Mouse (Mus musculus): ENCODE results near the gene Swi5. TPM values are rescaled to one million over a fixed set of nuclear protein-coding genes. Genes with fewer than 3 reads are reported as not detected.

Swi5 gene
- total and polyA plus RNA-seq, 2 experiments from 2014 or later: 375 to 463 TPM

DNA sequence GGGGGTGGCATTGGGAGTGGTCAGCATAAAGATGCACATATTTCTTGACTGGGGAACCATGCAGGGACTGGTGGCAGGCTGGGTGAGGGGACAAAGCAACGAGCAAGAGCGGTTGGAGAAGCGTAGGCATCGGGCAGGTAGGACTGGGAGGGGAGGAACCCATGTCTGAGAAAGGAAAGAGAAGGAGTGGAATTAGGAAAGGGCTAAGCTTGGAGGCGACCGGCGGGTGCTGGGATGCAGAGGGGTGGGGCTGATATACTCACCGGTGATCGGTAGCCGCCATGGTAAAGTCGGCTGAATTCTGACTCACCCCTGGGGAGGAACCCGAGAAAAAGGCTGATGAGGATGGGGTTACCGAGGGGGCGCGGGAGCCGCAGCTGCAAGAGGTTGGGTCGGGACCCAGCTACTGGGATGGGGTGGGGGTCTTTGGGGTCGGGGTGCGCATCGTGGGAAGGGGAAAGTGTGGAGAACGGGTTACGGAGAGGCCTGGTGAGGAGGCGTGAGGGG is 488 bp downstream of the Swi5 start, which contains the start of gene Golga2:
Golga2 (plus strand) TSS at position 51 of the 507 bp plus-strand sequence.
- H3K4me2 ChIP-seq (ENCODE audit: low read depth, low read length, poor library complexity, severe bottlenecking): peak within 1 kb of the TSS; percentile 73
- H3K4me1 ChIP-seq (ENCODE audit: insufficient read depth, low read length): peaks cover 11% of the 10 kb centered on the region; the same call in 1 of the 2 replicates
- no peaks in the 10 kb centered on the region for H3K27me3 ChIP-seq (ENCODE audit: insufficient read depth, low read length)
- peaks cover 15% of the 10 kb centered on the region for H3K36me3 ChIP-seq (ENCODE audit: insufficient read depth, low read length)
- ATAC-seq (ENCODE audit: low FRiP score) (peak; percentile 31), DNase-seq (ENCODE audit: low spot score) (no peak)
- H3K4me3 ChIP-seq (ENCODE audit: low read depth, low read length): peak within 1 kb of the TSS; percentile 77
- no peak for TF ChIP-seq CTCF (IDR thresholded peaks at IDR 0.05)
- WGBS: under 1% methylated on average over 23 of the region's 23 CpGs
- peak within 1 kb of the TSS; percentile 80 for H3K27ac ChIP-seq (ENCODE audit: low read depth, low read length)
- peak within 1 kb of the TSS; percentile 93 for H3K9ac ChIP-seq (replicated peaks; ENCODE audit: low read length, poor library complexity, severe bottlenecking)
- no peaks in the 10 kb centered on the region for H3K9me3 ChIP-seq (ENCODE audit: low read length)

DNA sequence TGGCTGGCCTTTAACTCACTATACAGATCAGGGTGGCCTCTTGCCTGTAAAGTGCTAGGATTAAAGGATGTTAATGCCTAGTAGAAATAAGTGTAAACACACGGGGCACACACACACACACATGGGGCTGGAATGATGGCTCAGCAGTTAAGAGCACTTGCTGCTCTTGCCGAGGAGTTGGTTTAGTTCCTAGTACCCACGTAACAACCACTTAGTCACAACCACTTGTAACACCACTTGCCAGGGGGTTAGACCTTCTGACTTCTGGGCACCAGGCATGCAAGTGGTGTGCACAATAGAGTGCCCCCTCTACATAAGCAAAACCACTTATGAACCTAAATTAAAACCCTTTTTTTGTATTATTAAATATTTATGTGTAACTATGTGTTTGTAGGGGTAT is 3.9 kb downstream of the Swi5 start:
- no peak for TF ChIP-seq CTCF (IDR thresholded peaks at IDR 0.05)
- ATAC-seq (ENCODE audit: low FRiP score) (no peak), DNase-seq (ENCODE audit: low spot score) (no peak)
- no peaks in the 10 kb centered on the region for H3K27me3 ChIP-seq (ENCODE audit: insufficient read depth, low read length)
- no peaks in the 10 kb centered on the region for H3K9me3 ChIP-seq (ENCODE audit: low read length)
- no peak overlapping the region for H3K4me3 ChIP-seq (ENCODE audit: low read depth, low read length)
- H3K4me2 ChIP-seq (ENCODE audit: low read depth, low read length, poor library complexity, severe bottlenecking): no peak overlapping the region
- H3K9ac ChIP-seq (replicated peaks; ENCODE audit: low read length, poor library complexity, severe bottlenecking): no peak overlapping the region
- peaks cover 8% of the 10 kb centered on the region; the same call in 1 of the 2 replicates for H3K4me1 ChIP-seq (ENCODE audit: insufficient read depth, low read length)
- WGBS: 95% methylated on average over 3 of the region's 3 CpGs
- peaks cover 29% of the 10 kb centered on the region for H3K36me3 ChIP-seq (ENCODE audit: insufficient read depth, low read length)
- no peak overlapping the region for H3K27ac ChIP-seq (ENCODE audit: low read depth, low read length)

DNA sequence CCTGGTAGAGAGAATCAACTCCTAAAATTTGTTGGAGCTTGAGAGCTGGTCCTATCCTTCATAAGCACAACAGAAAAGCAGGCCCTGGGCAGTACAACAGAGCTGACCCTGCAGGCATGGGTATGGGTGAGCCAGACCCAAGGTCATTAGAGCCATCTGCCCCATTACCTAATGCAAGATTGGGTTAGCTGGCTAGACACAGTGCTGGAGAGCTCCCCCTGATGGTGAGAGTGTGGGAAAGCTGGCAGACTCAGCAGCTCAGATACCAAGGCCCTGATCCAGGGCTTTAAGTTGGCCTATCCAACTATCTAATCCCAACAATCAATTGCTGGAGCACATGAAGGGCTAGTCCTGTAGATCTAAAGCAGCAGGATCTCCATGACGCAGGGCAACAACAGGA is 5.1 kb downstream of the Swi5 start:
- Histone ChIP-seq H3K27me3 (ENCODE audit: insufficient read depth, low read length) (no peaks in the 10 kb centered on the region), H3K9ac (replicated peaks; ENCODE audit: low read length, poor library complexity, severe bottlenecking) (no peak overlapping the region), H3K9me3 (ENCODE audit: low read length) (no peaks in the 10 kb centered on the region), H3K4me1 (ENCODE audit: insufficient read depth, low read length) (peaks cover 8% of the 10 kb centered on the region; the same call in 1 of the 2 replicates), H3K27ac (ENCODE audit: low read depth, low read length) (no peak overlapping the region), H3K36me3 (ENCODE audit: insufficient read depth, low read length) (peaks cover 34% of the 10 kb centered on the region), H3K4me2 (ENCODE audit: low read depth, low read length, poor library complexity, severe bottlenecking) (no peak overlapping the region), H3K4me3 (ENCODE audit: low read depth, low read length) (no peak overlapping the region)
- 88% methylated on average over 1 of the region's 1 CpGs for WGBS
- peak; percentile 61 for DNase-seq (ENCODE audit: low spot score)
- TF ChIP-seq CTCF (IDR thresholded peaks at IDR 0.05): peak; percentile 69
- no peak for ATAC-seq (ENCODE audit: low FRiP score)

GRCm38 (mm10) chr2:32282289-32282688 is 5.6 kb downstream of the Swi5 start:
- Histone ChIP-seq H3K27me3 (ENCODE audit: insufficient read depth, low read length) (no peaks in the 10 kb centered on the region), H3K4me1 (ENCODE audit: insufficient read depth, low read length) (peaks cover 8% of the 10 kb centered on the region; the same call in 1 of the 2 replicates), H3K9me3 (ENCODE audit: low read length) (no peaks in the 10 kb centered on the region), H3K4me3 (ENCODE audit: low read depth, low read length) (no peak overlapping the region), H3K36me3 (ENCODE audit: insufficient read depth, low read length) (peaks cover 37% of the 10 kb centered on the region), H3K27ac (ENCODE audit: low read depth, low read length) (no peak overlapping the region), H3K9ac (replicated peaks; ENCODE audit: low read length, poor library complexity, severe bottlenecking) (no peak overlapping the region), H3K4me2 (ENCODE audit: low read depth, low read length, poor library complexity, severe bottlenecking) (no peak overlapping the region)
- ATAC-seq (ENCODE audit: low FRiP score) (no peak), DNase-seq (ENCODE audit: low spot score) (no peak)
- 91% methylated on average over 2 of the region's 2 CpGs for WGBS
- TF ChIP-seq CTCF (IDR thresholded peaks at IDR 0.05): no peak

GRCm38 (mm10) chr2:32275823-32276222 is 12.1 kb downstream of the Swi5 start:
- no peak for TF ChIP-seq CTCF (IDR thresholded peaks at IDR 0.05)
- no peaks in the 10 kb centered on the region for H3K27me3 ChIP-seq (ENCODE audit: insufficient read depth, low read length)
- ATAC-seq (ENCODE audit: low FRiP score) (no peak), DNase-seq (ENCODE audit: low spot score) (no peak)
- H3K4me3 ChIP-seq (ENCODE audit: low read depth, low read length): no peak overlapping the region
- no peaks in the 10 kb centered on the region for H3K9me3 ChIP-seq (ENCODE audit: low read length)
- peaks cover 23% of the 10 kb centered on the region for H3K36me3 ChIP-seq (ENCODE audit: insufficient read depth, low read length)
- H3K4me2 ChIP-seq (ENCODE audit: low read depth, low read length, poor library complexity, severe bottlenecking): no peak overlapping the region
- 81% methylated on average over 3 of the region's 3 CpGs for WGBS
- no peak overlapping the region for H3K9ac ChIP-seq (replicated peaks; ENCODE audit: low read length, poor library complexity, severe bottlenecking)
- H3K4me1 ChIP-seq (ENCODE audit: insufficient read depth, low read length): no peaks in the 10 kb centered on the region
- H3K27ac ChIP-seq (ENCODE audit: low read depth, low read length): no peak overlapping the region

- H3K9ac ChIP-seq (replicated peaks; ENCODE audit: low read length, poor library complexity, severe bottlenecking): no peak overlapping the region
- H3K36me3 ChIP-seq (ENCODE audit: insufficient read depth, low read length): peaks cover 20% of the 10 kb centered on the region
- peaks cover 5% of the 10 kb centered on the region for H3K4me1 ChIP-seq (ENCODE audit: insufficient read depth, low read length)
- no peaks in the 10 kb centered on the region for H3K27me3 ChIP-seq (ENCODE audit: insufficient read depth, low read length)
- H3K27ac ChIP-seq (ENCODE audit: low read depth, low read length): no peak overlapping the region
- H3K4me2 ChIP-seq (ENCODE audit: low read depth, low read length, poor library complexity, severe bottlenecking): peak overlapping the region; percentile 86; the same call in 1 of the 2 replicates
- no peaks in the 10 kb centered on the region for H3K9me3 ChIP-seq (ENCODE audit: low read length)
- 24% methylated on average over 4 of the region's 4 CpGs for WGBS
- TF ChIP-seq CTCF (IDR thresholded peaks at IDR 0.05): peak; percentile 66
- H3K4me3 ChIP-seq (ENCODE audit: low read depth, low read length): no peak overlapping the region
- DNase-seq (ENCODE audit: low spot score) (peak; percentile 38), ATAC-seq (ENCODE audit: low FRiP score) (no peak)
Observed at GRCm38 (mm10) chr2:32260635-32261034, 27.2 kb downstream of the Swi5 start.

All from midbrain, postnatal 0 days (tissue).